Mouse (Mus musculus) hindbrain, embryonic 15.5 days (tissue): ENCODE measurements at regions not wholly inside any gene's neighbourhood (a gene's known extent, or its start where the extent isn't known, plus 50 kb on each side); places are given as distances from the start of the nearest gene placed in this dataset.

Experiments used
- ATAC-seq: fragments of 200-750 bp; cut with Nextera tagmentation; 2 replicates; pipeline ENCODE4 v1.8.0; 2017; ENCODE audit warnings: low read depth, moderate number of reproducible peaks, moderate TSS enrichment; ENCODE audit not compliant: low FRiP score
- H3K27ac ChIP-seq: fragments of 300-500 bp; sonication (generic); replicated peaks from 2 replicates; pipeline ENCODE4 v1.5.1; 2015; ENCODE audit warnings: mild to moderate bottlenecking, inconsistent platforms
- H3K27me3 ChIP-seq: fragments of 300-500 bp; sonication (generic); 2 replicates; pipeline ENCODE4 v1.6.1; 2015; ENCODE audit warnings: control low read depth, inconsistent platforms
- H3K36me3 ChIP-seq: fragments of 300-500 bp; sonication (generic); 2 replicates; pipeline ENCODE4 v1.6.1; 2015; ENCODE audit warnings: control low read depth, inconsistent platforms
- H3K4me1 ChIP-seq: fragments of 300-500 bp; sonication (generic); replicated peaks from 2 replicates; pipeline ENCODE4 v1.6.1; 2015; ENCODE audit warnings: control low read depth, inconsistent platforms
- H3K4me2 ChIP-seq: fragments of 300-500 bp; sonication (generic); 2 replicates; pipeline ENCODE4 v1.6.1; 2015; ENCODE audit warnings: moderate library complexity, mild to moderate bottlenecking, inconsistent platforms
- H3K4me3 ChIP-seq: fragments of 300-500 bp; sonication (generic); 2 replicates; pipeline ENCODE4 v1.5.1; 2015; ENCODE audit warnings: mild to moderate bottlenecking, inconsistent platforms
- H3K9ac ChIP-seq: fragments of 300-500 bp; sonication (generic); 2 replicates; pipeline ENCODE4 v1.6.1; 2015; ENCODE audit warnings: inconsistent platforms
- H3K9me3 ChIP-seq: fragments of 300-500 bp; sonication (generic); 2 replicates; pipeline ENCODE4 v1.6.1; 2016; ENCODE audit warnings: control low read depth, inconsistent platforms
- WGBS: fragments of 180-500 bp; shearing (Covaris S2); methylation state at CpG from one replicate; pipeline ENCODE4 v1.1.7; 2015; 5-methylcytosine and 5-hydroxymethylcytosine counted together

- H3K4me2 ChIP-seq: no peak overlapping the region
- no peak overlapping the region for H3K27ac ChIP-seq
- no peaks in the 10 kb centered on the region for H3K9me3 ChIP-seq
- H3K9ac ChIP-seq: no peak overlapping the region
- H3K27me3 ChIP-seq: 0 out of 2 replicates have a peak, but pooled peaks cover 5% of the 10 kb centered on the region
- 47% methylated on average over 14 of the region's 14 CpGs for WGBS
- H3K4me1 ChIP-seq: peaks cover 8% of the 10 kb centered on the region
- H3K36me3 ChIP-seq: no peaks in the 10 kb centered on the region
- no peak for ATAC-seq
- H3K4me3 ChIP-seq: no peak overlapping the region
Observed at GRCm38 (mm10) chr8:91909637-91910383, 107.9 kb upstream of the Irx3 start.

- Histone ChIP-seq H3K9me3 (no peaks in the 10 kb centered on the region), H3K4me1 (peaks cover 8% of the 10 kb centered on the region), H3K36me3 (no peaks in the 10 kb centered on the region), H3K4me2 (no peak overlapping the region), H3K27me3 (0 out of 2 replicates have a peak, but pooled peaks cover 5% of the 10 kb centered on the region), H3K27ac (no peak overlapping the region), H3K4me3 (no peak overlapping the region), H3K9ac (no peak overlapping the region)
- 78% methylated on average over 9 of the region's 9 CpGs for WGBS
- no peak for ATAC-seq
Observed at GRCm38 (mm10) chr8:91908731-91909353, 107.0 kb upstream of the Irx3 start.

GRCm38 (mm10) chr8:91907178-91907577, 105.3 kb upstream of the Irx3 start:
- no peak overlapping the region for H3K27ac ChIP-seq
- 0 out of 2 replicates have a peak, but pooled peaks cover 5% of the 10 kb centered on the region for H3K27me3 ChIP-seq
- H3K9ac ChIP-seq: no peak overlapping the region
- H3K4me1 ChIP-seq: peaks cover 8% of the 10 kb centered on the region
- H3K9me3 ChIP-seq: no peaks in the 10 kb centered on the region
- 92% methylated on average over 8 of the region's 8 CpGs for WGBS
- H3K4me2 ChIP-seq: no peak overlapping the region
- H3K36me3 ChIP-seq: no peaks in the 10 kb centered on the region
- no peak for ATAC-seq
- H3K4me3 ChIP-seq: no peak overlapping the region

- Histone ChIP-seq H3K4me3 (no peak overlapping the region), H3K9ac (no peak overlapping the region), H3K4me2 (no peak overlapping the region), H3K27ac (no peak overlapping the region), H3K4me1 (no peaks in the 10 kb centered on the region), H3K27me3 (no peaks in the 10 kb centered on the region), H3K36me3 (no peaks in the 10 kb centered on the region), H3K9me3 (no peaks in the 10 kb centered on the region)
- WGBS: 78% methylated on average over 10 of the region's 10 CpGs
- ATAC-seq: no peak
Observed at GRCm38 (mm10) chr8:91901525-91902281, 99.8 kb upstream of the Irx3 start.

- no peak for ATAC-seq
- 72% methylated on average over 7 of the region's 7 CpGs for WGBS
- no peak overlapping the region for H3K4me2 ChIP-seq
- no peaks in the 10 kb centered on the region for H3K9me3 ChIP-seq
- no peaks in the 10 kb centered on the region for H3K36me3 ChIP-seq
- H3K27me3 ChIP-seq: 0 out of 2 replicates have a peak, but pooled peaks cover 3% of the 10 kb centered on the region
- no peak overlapping the region for H3K9ac ChIP-seq
- H3K4me1 ChIP-seq: no peaks in the 10 kb centered on the region
- H3K4me3 ChIP-seq: no peak overlapping the region
- H3K27ac ChIP-seq: no peak overlapping the region
Observed at GRCm38 (mm10) chr8:91899747-91900146, 97.9 kb upstream of the Irx3 start.

- H3K27me3 ChIP-seq: 0 out of 2 replicates have a peak, but pooled peaks cover 3% of the 10 kb centered on the region
Observed at GRCm38 (mm10) chr8:91897381-91897780, 95.5 kb upstream of the Irx3 start.

GRCm38 (mm10) chr8:91895987-91896386, 94.1 kb upstream of the Irx3 start:
- no peaks in the 10 kb centered on the region for H3K4me1 ChIP-seq
- no peak overlapping the region for H3K27ac ChIP-seq
- no peak for ATAC-seq
- 74% methylated on average over 6 of the region's 6 CpGs for WGBS
- no peak overlapping the region for H3K9ac ChIP-seq
- no peak overlapping the region for H3K4me3 ChIP-seq
- H3K9me3 ChIP-seq: no peaks in the 10 kb centered on the region
- no peak overlapping the region for H3K4me2 ChIP-seq
- H3K36me3 ChIP-seq: no peaks in the 10 kb centered on the region
- H3K27me3 ChIP-seq: 0 out of 2 replicates have a peak, but pooled peaks cover 3% of the 10 kb centered on the region

More at GRCm38 (mm10) chr8:91897381-91897780, 95.5 kb upstream of the Irx3 start:
- Histone ChIP-seq H3K4me3 (no peak overlapping the region), H3K4me1 (no peaks in the 10 kb centered on the region), H3K9ac (no peak overlapping the region), H3K27ac (no peak overlapping the region), H3K9me3 (no peaks in the 10 kb centered on the region), H3K36me3 (no peaks in the 10 kb centered on the region), H3K4me2 (no peak overlapping the region)
- ATAC-seq: no peak
- 76% methylated on average over 7 of the region's 7 CpGs for WGBS

- no peak overlapping the region for H3K4me3 ChIP-seq
- no peak for ATAC-seq
- H3K27me3 ChIP-seq: peaks cover 4% of the 10 kb centered on the region; the same call in 1 of the 2 replicates
- no peak overlapping the region for H3K27ac ChIP-seq
- 84% methylated on average over 2 of the region's 2 CpGs for WGBS
- H3K36me3 ChIP-seq: no peaks in the 10 kb centered on the region
- 0 out of 2 replicates have a peak, but pooled peaks cover 3% of the 10 kb centered on the region for H3K4me1 ChIP-seq
- no peak overlapping the region for H3K9ac ChIP-seq
- H3K9me3 ChIP-seq: no peaks in the 10 kb centered on the region
- no peak overlapping the region for H3K4me2 ChIP-seq
Observed at GRCm38 (mm10) chr8:91884862-91885261, 83.0 kb upstream of the Irx3 start.

- Histone ChIP-seq H3K36me3 (no peaks in the 10 kb centered on the region), H3K27me3 (peaks cover 5% of the 10 kb centered on the region; the same call in 1 of the 2 replicates), H3K27ac (no peak overlapping the region), H3K4me3 (no peak overlapping the region), H3K9me3 (no peaks in the 10 kb centered on the region), H3K4me2 (no peak overlapping the region), H3K4me1 (0 out of 2 replicates have a peak, but pooled peaks cover 3% of the 10 kb centered on the region), H3K9ac (no peak overlapping the region)
- ATAC-seq: no peak
- 68% methylated on average over 3 of the region's 3 CpGs for WGBS
Observed at GRCm38 (mm10) chr8:91884325-91884724, 82.5 kb upstream of the Irx3 start.

- no peak for ATAC-seq
- Histone ChIP-seq H3K4me3 (no peak overlapping the region), H3K36me3 (no peaks in the 10 kb centered on the region), H3K4me2 (no peak overlapping the region), H3K4me1 (0 out of 2 replicates have a peak, but pooled peaks cover 3% of the 10 kb centered on the region), H3K27ac (no peak overlapping the region), H3K9me3 (no peaks in the 10 kb centered on the region), H3K9ac (no peak overlapping the region), H3K27me3 (peaks cover 9% of the 10 kb centered on the region; the same call in 1 of the 2 replicates)
- 74% methylated on average over 4 of the region's 4 CpGs for WGBS
Observed at GRCm38 (mm10) chr8:91883012-91883411, 81.1 kb upstream of the Irx3 start.

GRCm38 (mm10) chr8:91878886-91879285, 77.0 kb upstream of the Irx3 start:
- Histone ChIP-seq H3K9me3 (no peaks in the 10 kb centered on the region), H3K4me2 (no peak overlapping the region), H3K4me1 (0 out of 2 replicates have a peak, but pooled peaks cover 8% of the 10 kb centered on the region), H3K27ac (no peak overlapping the region), H3K36me3 (no peaks in the 10 kb centered on the region), H3K27me3 (peaks cover 21% of the 10 kb centered on the region), H3K4me3 (no peak overlapping the region), H3K9ac (no peak overlapping the region)
- ATAC-seq: no peak
- 90% methylated on average over 5 of the region's 5 CpGs for WGBS

GRCm38 (mm10) chr8:91876161-91876560, 74.3 kb upstream of the Irx3 start:
- H3K4me3 ChIP-seq: no peak overlapping the region
- no peak for ATAC-seq
- H3K9ac ChIP-seq: no peak overlapping the region
- no peak overlapping the region for H3K4me2 ChIP-seq
- H3K36me3 ChIP-seq: no peaks in the 10 kb centered on the region
- H3K9me3 ChIP-seq: no peaks in the 10 kb centered on the region
- H3K27ac ChIP-seq: no peak overlapping the region
- peaks cover 19% of the 10 kb centered on the region for H3K4me1 ChIP-seq
- H3K27me3 ChIP-seq: peaks cover 21% of the 10 kb centered on the region
- 17% methylated on average over 15 of the region's 15 CpGs for WGBS
